Mouse (Mus musculus): ENCODE results near the gene Ifit1bl1.

- no peak for TF ChIP-seq CTCF (IDR thresholded peaks at IDR 0.05; ENCODE audit: insufficient read depth, low read depth, low read length)
- TF ChIP-seq POLR2A (IDR thresholded peaks at IDR 0.05; ENCODE audit: insufficient read depth, low read depth, low read length), result no peak
Observed at GRCm38 (mm10) chr19:34593456-34593855, 8.3 kb downstream of the Ifit1bl1 start.

Data from olfactory bulb, adult 2 months (tissue).